Mouse (Mus musculus) C2C12 (cell line): ENCODE measurements around the gene Klhdc8a. TPM values are rescaled to one million over a fixed set of nuclear protein-coding genes. Genes with fewer than 3 reads are reported as not detected.

Experiments used
- H3K27me3 ChIP-seq: one replicate; pipeline ENCODE4 v1.6.1; 2011; ENCODE audit not compliant: control insufficient read depth, insufficient read depth, insufficient read length
- H3K36me3 ChIP-seq: one replicate; pipeline ENCODE4 v1.6.1; 2011; ENCODE audit not compliant: control insufficient read depth, insufficient read depth
- H3K4me3 ChIP-seq: one replicate; pipeline ENCODE4 v1.5.1; 2011; ENCODE audit warnings: mild to moderate bottlenecking, control low read depth; ENCODE audit not compliant: poor library complexity, insufficient read depth, severe bottlenecking
- H3K79me2 ChIP-seq: one replicate; pipeline ENCODE4 v1.6.1; 2011; ENCODE audit not compliant: control insufficient read depth, insufficient read depth
- H3K79me3 ChIP-seq: one replicate; pipeline ENCODE4 v1.6.1; 2011; ENCODE audit warnings: low read depth, control low read depth
- H3ac ChIP-seq: one replicate; pipeline ENCODE3; 2011; ENCODE audit warnings: low read depth; ENCODE audit not compliant: control insufficient read depth, insufficient read length
- CEBPB ChIP-seq: IDR thresholded peaks from one replicate; pipeline ENCODE4 v1.6.1; 2011; ENCODE audit warnings: low read depth, mild to moderate bottlenecking, control low read depth, moderate library complexity
- CTCF ChIP-seq: IDR thresholded peaks from one replicate; pipeline ENCODE4 v1.5.1; 2011; ENCODE audit not compliant: control insufficient read depth, insufficient read depth, insufficient read length
- FOSL1 ChIP-seq: IDR thresholded peaks from one replicate; pipeline ENCODE4 v1.8.0; 2011; ENCODE audit warnings: mild to moderate bottlenecking, low read length; ENCODE audit not compliant: poor library complexity, insufficient read depth, severe bottlenecking
- MAX ChIP-seq: IDR thresholded peaks from one replicate; pipeline ENCODE4 v1.6.1; 2011; ENCODE audit warnings: mild to moderate bottlenecking, control low read depth
- MYOD1 ChIP-seq: IDR thresholded peaks from one replicate; pipeline ENCODE4 v1.6.1; 2011; ENCODE audit warnings: low read depth; ENCODE audit not compliant: control insufficient read depth, insufficient read length
- MYOG ChIP-seq: IDR thresholded peaks from one replicate; pipeline ENCODE4 v1.6.1; 2011; ENCODE audit not compliant: control insufficient read depth, insufficient read length; ENCODE audit errors: extremely low read depth
- USF1 ChIP-seq: IDR thresholded peaks from one replicate; pipeline ENCODE4 v1.6.1; 2011; ENCODE audit warnings: low read depth, mild to moderate bottlenecking, control low read depth, moderate library complexity
- long read RNA-seq, 2 experiments: library from polyadenylated mRNA; unstranded; transcript quantifications; one replicate each; pipeline ENCODE4 v2.0.0; 2019 to 2020
- polyA plus RNA-seq: library from polyadenylated mRNA; unstranded; fragments of >200 nt; fragmentation: generic; extraction: Trizol; gene quantifications from one replicate; pipeline ENCODE4 v1.2.1, GENCODE M21; 2012; ENCODE audit warnings: missing spikeins

The Klhdc8a gene
- polyA plus RNA-seq, result 19.0 TPM
- long read RNA-seq, experiment 1, full-length matches to known transcripts, result 30 of 55 reads
- long read RNA-seq, experiment 1, partial matches to known transcripts, result 18 of 55 reads
- long read RNA-seq, experiment 1, other reads (novel, unspliced or antisense), result 7 of 55 reads
- long read RNA-seq, experiment 2, full-length matches to known transcripts, result 98 of 128 reads
- long read RNA-seq, experiment 2, partial matches to known transcripts, result 11 of 128 reads
- long read RNA-seq, experiment 2, other reads (novel, unspliced or antisense), result 19 of 128 reads

GRCm38 (mm10) chr1:132298425-132298800, at the start of gene Klhdc8a:
TSS of gene Klhdc8a (plus strand) at chr1:132298626.
- Histone ChIP-seq H3K36me3 (no peaks in the 10 kb centered on the region), H3K79me2 (peaks cover 14% of the 10 kb centered on the region), H3K4me3 (peak within 1 kb of the TSS; percentile 48), H3K79me3 (no peaks in the 10 kb centered on the region), H3ac (peak within 1 kb of the TSS; percentile 74), H3K27me3 (no peaks in the 10 kb centered on the region)
- TF ChIP-seq USF1, result peak; percentile 29
- no peak for TF ChIP-seq CTCF

- no peaks in the 10 kb centered on the region for H3K79me2 ChIP-seq
- no peaks in the 10 kb centered on the region for H3K27me3 ChIP-seq
- no peak overlapping the region for H3K4me3 ChIP-seq
- H3K36me3 ChIP-seq, result no peaks in the 10 kb centered on the region
- H3ac ChIP-seq, result no peak overlapping the region
- H3K79me3 ChIP-seq, result no peaks in the 10 kb centered on the region
- no peak for TF ChIP-seq MYOG
- TF ChIP-seq FOSL1, result no peak
These were observed 44.0 kb upstream of the Klhdc8a start for GRCm38 (mm10) chr1:132254467-132254866.

GRCm38 (mm10) chr1:132260331-132260730, 38.1 kb upstream of the Klhdc8a start:
- Histone ChIP-seq H3K79me2 (no peaks in the 10 kb centered on the region), H3K79me3 (no peaks in the 10 kb centered on the region), H3K4me3 (no peak overlapping the region), H3ac (no peak overlapping the region), H3K36me3 (no peaks in the 10 kb centered on the region), H3K27me3 (no peaks in the 10 kb centered on the region)
- TF ChIP-seq FOSL1 (no peak), MAX (no peak), MYOG (no peak), MYOD1 (no peak), USF1 (no peak), CEBPB (no peak), CTCF (no peak)

GRCm38 (mm10) chr1:132261058-132261457, 37.4 kb upstream of the Klhdc8a start:
- Histone ChIP-seq H3K27me3 (no peaks in the 10 kb centered on the region), H3K36me3 (no peaks in the 10 kb centered on the region), H3K4me3 (no peak overlapping the region), H3K79me2 (no peaks in the 10 kb centered on the region), H3ac (no peak overlapping the region), H3K79me3 (no peaks in the 10 kb centered on the region)
- no peak for TF ChIP-seq CEBPB
- TF ChIP-seq FOSL1, result no peak
- no peak for TF ChIP-seq MYOD1
- no peak for TF ChIP-seq USF1
- TF ChIP-seq MYOG, result no peak
- TF ChIP-seq MAX, result no peak
- no peak for TF ChIP-seq CTCF

GRCm38 (mm10) chr1:132263618-132264017, 34.8 kb upstream of the Klhdc8a start:
- Histone ChIP-seq H3K79me3 (no peaks in the 10 kb centered on the region), H3K36me3 (no peaks in the 10 kb centered on the region), H3K4me3 (no peak overlapping the region), H3K27me3 (no peaks in the 10 kb centered on the region), H3K79me2 (no peaks in the 10 kb centered on the region), H3ac (no peak overlapping the region)
- TF ChIP-seq MYOG (no peak), MAX (no peak), CTCF (no peak), FOSL1 (no peak), MYOD1 (no peak), USF1 (no peak), CEBPB (no peak)

GRCm38 (mm10) chr1:132264577-132264976, 33.8 kb upstream of the Klhdc8a start:
- H3K27me3 ChIP-seq, result no peaks in the 10 kb centered on the region
- no peak overlapping the region for H3K4me3 ChIP-seq
- no peaks in the 10 kb centered on the region for H3K36me3 ChIP-seq
- no peaks in the 10 kb centered on the region for H3K79me2 ChIP-seq
- no peak for TF ChIP-seq CTCF
- TF ChIP-seq CEBPB, result peak; percentile 20
- H3ac ChIP-seq, result no peak overlapping the region
- H3K79me3 ChIP-seq, result no peaks in the 10 kb centered on the region
